Mouse (Mus musculus) hematopoietic stem cell, adult 5-6 weeks (primary cell): ENCODE measurements around the gene Myo1e. TPM values are rescaled to one million over a fixed set of nuclear protein-coding genes. Genes with fewer than 3 reads are reported as not detected.

Experiments used
- ATAC-seq, 2 experiments: fragments of 125-278 bp in 1 of 2; replicated peaks in 1 of 2; 2 replicates each; pipeline ENCODE4 v1.8.0; 2016 to 2017; ENCODE audit warnings: inconsistent platforms in 2 of 2, mild to moderate bottlenecking in 2 of 2, moderate number of reproducible peaks in 2 of 2, low read depth in 1 of 2, moderate TSS enrichment in 1 of 2; ENCODE audit not compliant: low FRiP score in 2 of 2, poor library complexity in 2 of 2, severe bottlenecking in 2 of 2, insufficient read depth in 1 of 2, low TSS enrichment in 1 of 2
- total RNA-seq: library from RNA; stranded (forward); fragments of 172-1452, 232-1000 nt; gene quantifications from 2 replicates; pipeline ENCODE4 v1.2.3, GENCODE M21; 2017

The Myo1e gene
- total RNA-seq, 1 experiment from 2014 or later, result 1.8 TPM

GRCm38 (mm10) chr9:70301598-70301997, 94.4 kb downstream of the Myo1e start:
- ATAC-seq, result no peak

DNA sequence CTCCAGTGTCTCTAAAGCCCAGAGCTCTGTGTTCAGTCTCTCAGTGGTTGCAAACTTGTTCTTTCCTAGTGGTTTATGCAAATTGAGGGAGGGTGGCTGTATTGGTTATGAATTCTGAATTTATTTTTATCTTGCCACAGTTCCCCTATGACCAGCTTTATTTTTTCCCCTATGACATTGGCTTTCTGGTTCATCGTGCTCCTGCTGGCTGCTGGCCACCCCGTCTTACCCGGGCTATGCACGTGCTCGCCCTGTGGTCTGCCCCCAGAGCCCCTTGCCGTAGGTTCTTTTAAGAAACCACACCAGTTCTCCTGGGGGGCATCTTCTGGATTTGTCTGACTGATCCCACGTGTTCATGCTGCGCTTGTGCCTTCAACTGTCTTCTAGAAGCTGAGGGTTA, 97.8 kb downstream of the Myo1e start:
- ATAC-seq, result peak in 1 of 2 experiments; percentile 32; a peak in 2 of 4 replicates

- no peak for ATAC-seq
These were observed 102.9 kb downstream of the Myo1e start for GRCm38 (mm10) chr9:70310046-70310445.

DNA sequence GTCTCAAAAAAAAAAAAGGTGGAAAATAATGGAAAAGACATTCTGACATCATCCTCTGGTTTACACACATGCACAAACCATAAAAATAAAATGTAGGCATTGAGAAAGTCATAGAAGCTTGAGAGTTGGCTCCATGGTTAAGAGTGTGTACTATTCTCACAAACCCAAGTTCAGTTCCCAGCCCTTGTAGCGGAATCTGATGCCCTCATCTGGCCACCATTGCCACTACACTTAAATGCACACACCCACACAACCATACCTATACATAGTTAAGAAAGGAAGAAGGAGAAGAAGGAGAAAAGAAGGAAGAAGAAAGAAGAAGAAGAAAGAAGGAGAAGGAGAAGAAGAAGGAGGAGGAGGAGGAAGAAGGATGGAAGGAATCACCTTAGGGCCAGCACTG, 106.9 kb downstream of the Myo1e start:
- ATAC-seq, result no peak

DNA sequence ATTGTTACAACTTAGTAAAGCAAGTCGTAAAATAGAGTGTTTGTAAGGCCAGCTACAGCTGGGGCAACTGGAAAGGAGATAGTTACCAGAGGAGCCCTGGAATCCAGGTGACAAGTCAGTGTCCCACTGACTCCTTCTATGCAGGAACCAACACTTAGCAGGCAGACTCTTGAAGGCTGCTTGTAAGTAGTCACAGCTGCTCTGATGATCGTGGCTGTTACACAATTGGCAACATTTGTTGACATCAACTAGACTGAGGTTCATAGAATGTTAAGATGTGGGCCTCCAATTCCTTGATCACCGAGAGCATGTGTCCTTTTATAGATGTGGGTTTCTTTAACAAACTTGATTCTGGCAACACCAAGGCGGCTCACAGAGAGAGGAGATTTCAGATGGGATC, 108.0 kb downstream of the Myo1e start:
- ATAC-seq, result no peak

GRCm38 (mm10) chr9:70318601-70319000, 111.5 kb downstream of the Myo1e start:
- ATAC-seq, result no peak

GRCm38 (mm10) chr9:70324336-70324735, 117.2 kb downstream of the Myo1e start:
- no peak for ATAC-seq

- ATAC-seq, result no peak
These were observed 118.9 kb downstream of the Myo1e start for GRCm38 (mm10) chr9:70325880-70326595.

- ATAC-seq, result no peak
These were observed 121.2 kb downstream of the Myo1e start for GRCm38 (mm10) chr9:70328193-70328841.

DNA sequence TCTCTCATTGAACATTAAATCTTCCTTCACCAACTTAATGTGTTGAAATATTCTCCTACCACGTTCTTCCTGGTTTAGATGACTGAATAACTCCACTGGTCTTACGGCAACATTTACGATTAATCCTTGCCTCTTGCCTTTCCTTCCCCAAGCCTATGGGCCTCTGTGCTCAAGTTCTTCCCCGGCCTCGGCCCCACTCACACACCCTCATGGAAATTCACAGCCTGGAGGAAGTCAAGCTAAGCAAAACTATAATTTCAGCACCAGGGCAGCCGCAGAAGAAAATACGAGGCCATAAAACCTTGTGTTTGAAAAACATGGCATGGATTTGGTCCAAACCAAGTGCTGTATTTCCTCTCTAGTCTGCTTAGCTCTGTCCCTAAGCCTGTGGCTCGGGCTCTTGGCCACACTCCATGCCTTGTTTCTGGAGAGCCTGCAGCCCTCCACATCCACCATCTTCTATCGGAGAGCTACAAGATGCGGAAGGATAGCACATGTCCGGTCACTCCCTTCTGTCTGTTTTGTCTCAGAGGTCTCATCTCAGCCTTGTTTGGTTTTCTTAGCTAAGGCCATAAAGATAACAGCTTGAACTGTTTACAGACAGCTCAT, 124.7 kb downstream of the Myo1e start:
- ATAC-seq, result 0 out of 4 replicates have a peak, but pooled peaks of 1 of the 2 experiments have one; percentile 36

DNA sequence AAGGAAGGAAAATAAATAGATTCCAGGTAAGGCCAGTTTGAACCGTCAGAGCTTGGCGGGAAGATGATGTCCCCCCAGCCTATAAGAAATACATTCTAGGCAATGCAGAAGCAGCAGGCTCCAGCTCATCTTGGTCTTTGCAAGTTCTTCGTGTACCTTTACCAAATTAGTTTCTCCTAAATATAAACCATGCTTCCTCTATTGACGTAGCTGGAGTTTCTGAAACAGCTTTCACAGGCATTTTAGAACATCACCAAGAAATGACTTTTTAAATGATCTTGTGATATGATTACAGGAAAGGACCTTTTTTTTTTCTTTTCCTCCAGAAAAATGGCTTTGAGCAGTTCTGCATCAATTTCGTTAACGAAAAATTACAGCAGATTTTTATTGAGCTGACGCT, 131.2 kb downstream of the Myo1e start:
- no peak for ATAC-seq

GRCm38 (mm10) chr9:70338894-70339293, 131.7 kb downstream of the Myo1e start:
- ATAC-seq, result no peak

- no peak for ATAC-seq
These were observed 142.1 kb downstream of the Myo1e start for GRCm38 (mm10) chr9:70349274-70349673.

DNA sequence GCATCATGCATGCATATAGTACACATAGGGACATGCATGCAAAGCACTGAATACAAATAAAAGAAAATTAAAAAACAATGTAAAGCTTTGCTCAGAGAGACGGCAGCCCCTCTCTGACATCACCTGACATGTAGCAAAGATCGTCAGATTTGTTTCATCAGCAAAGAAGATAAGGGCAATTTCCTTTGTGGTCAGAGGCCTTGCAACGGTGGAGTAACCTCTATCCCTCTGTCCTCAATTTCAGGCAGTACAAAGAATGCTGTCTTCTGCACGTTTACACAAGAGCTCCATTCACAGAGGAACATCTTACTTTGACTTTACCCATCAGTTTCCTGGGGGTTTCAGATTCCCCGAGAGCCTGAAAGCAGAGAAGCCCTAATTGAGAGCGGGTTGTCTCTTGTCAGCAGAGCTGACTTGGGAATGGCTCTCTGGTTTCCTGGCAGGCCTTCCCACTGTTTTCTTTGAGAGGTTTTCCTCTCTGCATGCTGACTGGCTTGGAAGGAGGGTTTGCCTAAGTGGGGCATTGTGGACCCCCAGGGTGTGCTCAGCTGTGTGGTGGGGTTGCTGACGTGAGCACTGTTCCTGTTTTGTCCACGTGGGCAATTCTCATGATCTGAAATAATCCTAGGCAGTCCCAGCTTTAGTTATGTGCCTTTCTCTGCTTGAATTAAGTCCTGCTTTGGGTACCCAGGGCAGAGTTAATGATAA, 144.6 kb downstream of the Myo1e start:
- ATAC-seq, result no peak; a peak in 1 of 4 replicates

- no peak for ATAC-seq
These were observed 149.1 kb downstream of the Myo1e start for GRCm38 (mm10) chr9:70356254-70356653.

GRCm38 (mm10) chr9:70359402-70360131, 152.4 kb downstream of the Myo1e start:
- no peak for ATAC-seq

DNA sequence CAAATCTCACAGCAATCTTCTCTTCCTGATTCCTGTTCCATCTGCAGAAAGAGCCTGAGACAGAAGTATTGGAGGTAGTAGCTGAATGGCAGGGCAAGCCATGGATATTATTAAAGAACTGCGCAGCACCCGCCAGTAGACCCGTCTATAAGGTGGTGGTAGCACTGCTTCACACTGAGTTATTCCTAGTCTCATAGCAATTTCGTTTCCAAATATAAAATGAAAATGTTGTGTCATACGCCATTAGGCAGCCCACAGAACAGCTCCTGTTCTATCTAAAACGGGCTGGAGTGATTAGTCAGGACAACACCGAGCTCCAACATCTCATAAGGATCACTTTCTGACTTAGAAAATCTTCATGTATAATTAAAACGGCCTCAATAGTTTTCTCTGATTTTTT, 157.6 kb downstream of the Myo1e start:
- ATAC-seq, result no peak
